ENCODE assay signal across 26 mouse cellular contexts in the genomic region with DNA sequence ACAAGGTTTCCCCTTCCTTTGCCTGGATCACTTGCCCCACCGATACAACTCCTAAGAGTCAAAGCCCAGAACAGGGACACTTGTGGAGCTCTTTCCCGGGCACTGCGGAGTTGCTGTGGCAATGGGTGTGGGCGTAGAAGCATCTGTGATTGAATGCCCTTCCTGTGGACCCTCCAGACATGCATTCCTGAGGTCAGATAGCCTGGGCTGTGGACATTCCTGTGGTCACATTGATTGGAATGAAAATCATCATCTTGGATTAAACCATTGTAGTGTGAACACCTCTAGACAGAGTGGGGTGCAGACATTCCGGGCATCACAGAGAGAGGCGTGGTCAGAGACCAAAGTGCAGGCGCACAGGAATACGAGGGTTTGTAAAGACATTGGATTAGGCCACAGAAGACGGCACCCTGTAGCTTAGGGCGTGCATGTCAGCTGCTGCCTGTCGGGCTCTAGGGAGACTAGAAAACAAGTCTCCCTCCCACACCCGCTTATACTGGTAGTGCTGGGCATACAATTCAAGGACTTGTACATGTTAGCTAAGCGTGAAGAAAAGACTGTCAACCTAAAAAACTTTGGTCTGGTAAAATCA. TPM values are rescaled to one million over a fixed set of nuclear protein-coding genes. Genes with fewer than 3 reads are reported as not detected.
DNase-seq lines count a peak whose midpoint lies in the region; ATAC-seq and TF ChIP-seq lines count a peak whose summit lies in the region.
"Had no signal": no experiment of that assay in that cellular context is flagged by ENCODE, and none has a peak within 500 bp of the region (broad histone marks: within the 10 kb centered on the region; RNA-seq: fewer than 3 reads in every experiment).

No protein-coding gene starts in this region.

- TF ChIP-seq EP300 in lung, postnatal 0 days (IDR thresholded peaks at IDR 0.05): no peak

- no peaks in the 10 kb centered on the region for H3K9me3 ChIP-seq in lung, postnatal 0 days (ENCODE audit: low read length)
- H3K9me3 ChIP-seq in stomach, embryonic 14.5 days (ENCODE audit: control insufficient read depth, low read depth, low read length): no peaks in the 10 kb centered on the region
- H3K9me3 ChIP-seq in midbrain, postnatal 0 days (ENCODE audit: low read length): 0 out of 2 replicates have a peak, but pooled peaks cover 4% of the 10 kb centered on the region
- H3K9me3 ChIP-seq: embryonic facial prominence, embryonic 12.5 days; G1E; limb, embryonic 10.5 days; neural tube, embryonic 15.5 days had no signal

- DNase-seq in lung, postnatal 0 days (ENCODE audit: low spot score): peak; percentile 23
- DNase-seq in lung, postnatal 14 days: no peak
- DNase-seq in ES-CJ7 (ENCODE audit: low read depth, low spot score) (peak; percentile 90), WW6 (ENCODE audit: low read depth, low spot score) (peak; percentile 45)
- no peak for DNase-seq in embryo, embryonic 10 days (ENCODE audit: low spot score)
- no peak for DNase-seq in spleen, postnatal 4 days (ENCODE audit: low spot score in 2 of 2)
- DNase-seq in midbrain, postnatal 0 days (ENCODE audit: low spot score): no peak
- DNase-seq: adrenal gland, adult 8-10 months; cerebellum, adult 11-12 months; cerebellum, postnatal 10 days; gastrocnemius, postnatal 36 days; heart, postnatal 4 days; kidney, adult 8-10 months; kidney, postnatal 10 days; liver; right cerebral cortex, adult 18-20 months; right cerebral cortex, postnatal 4 days had no signal

- H3K27ac ChIP-seq in lung, postnatal 0 days (ENCODE audit: low read length): no peak overlapping the region
- H3K27ac ChIP-seq in stomach, embryonic 14.5 days (ENCODE audit: low read length): no peak overlapping the region
- no peak overlapping the region for H3K27ac ChIP-seq in midbrain, postnatal 0 days (ENCODE audit: low read depth, low read length)
- H3K27ac ChIP-seq: embryonic facial prominence, embryonic 12.5 days; hindbrain, embryonic 14.5 days; limb, embryonic 10.5 days; neural tube, embryonic 15.5 days had no signal

- H3K9ac ChIP-seq in lung, postnatal 0 days (replicated peaks; ENCODE audit: low read depth): no peak overlapping the region
- H3K9ac ChIP-seq in stomach, embryonic 14.5 days (replicated peaks; ENCODE audit: low read depth, low read length): no peak overlapping the region
- H3K9ac ChIP-seq in midbrain, postnatal 0 days (replicated peaks; ENCODE audit: low read length, poor library complexity, severe bottlenecking): no peak overlapping the region
- H3K9ac ChIP-seq: embryonic facial prominence, embryonic 12.5 days; hindbrain, embryonic 14.5 days; neural tube, embryonic 15.5 days had no signal

- H3K4me3 ChIP-seq in lung, postnatal 0 days (ENCODE audit: low read depth, low read length): no peak overlapping the region
- H3K4me3 ChIP-seq in stomach, embryonic 14.5 days (ENCODE audit: low read depth, low read length): no peak overlapping the region
- no peak overlapping the region for H3K4me3 ChIP-seq in midbrain, postnatal 0 days (ENCODE audit: low read depth, low read length)
- H3K4me3 ChIP-seq: embryonic facial prominence, embryonic 12.5 days; limb, embryonic 10.5 days; neural tube, embryonic 15.5 days had no signal

- no peak overlapping the region for H3K4me2 ChIP-seq in lung, postnatal 0 days (replicated peaks; ENCODE audit: low read depth, low read length)
- H3K4me2 ChIP-seq in stomach, embryonic 14.5 days (replicated peaks; ENCODE audit: low read depth, low read length): no peak overlapping the region
- H3K4me2 ChIP-seq in midbrain, postnatal 0 days (ENCODE audit: low read depth, low read length, poor library complexity, severe bottlenecking): no peak overlapping the region
- H3K4me2 ChIP-seq: embryonic facial prominence, embryonic 12.5 days; hindbrain, embryonic 14.5 days; neural tube, embryonic 15.5 days had no signal

- no peak for TF ChIP-seq CTCF in lung, postnatal 0 days (IDR thresholded peaks at IDR 0.05)
- TF ChIP-seq CTCF in midbrain, postnatal 0 days (IDR thresholded peaks at IDR 0.05): no peak

- H3K27me3 ChIP-seq in lung, postnatal 0 days (replicated peaks; ENCODE audit: insufficient read depth, low read length): no peaks in the 10 kb centered on the region
- no peaks in the 10 kb centered on the region for H3K27me3 ChIP-seq in stomach, embryonic 14.5 days (ENCODE audit: control insufficient read depth, insufficient read depth, low read length)
- H3K27me3 ChIP-seq in midbrain, postnatal 0 days (ENCODE audit: insufficient read depth, low read length): no peaks in the 10 kb centered on the region
- H3K27me3 ChIP-seq: embryonic facial prominence, embryonic 12.5 days; neural tube, embryonic 15.5 days had no signal

- peak; percentile 82 for ATAC-seq in lung, postnatal 0 days
- peak; percentile 56; the same call in 1 of the 2 replicates for ATAC-seq in stomach, embryonic 14.5 days (ENCODE audit: insufficient number of reproducible peaks, insufficient read depth, low FRiP score, low read depth)
- no peak for ATAC-seq in midbrain, postnatal 0 days (ENCODE audit: low FRiP score)
- ATAC-seq: forebrain, embryonic 16.5 days; inflammation-experienced regulatory T-cells, adult 6 months; midbrain, embryonic 16.5 days had no signal

- H3K4me1 ChIP-seq in lung, postnatal 0 days (ENCODE audit: insufficient read depth, low read depth, low read length): no peaks in the 10 kb centered on the region
- H3K4me1 ChIP-seq in stomach, embryonic 14.5 days (ENCODE audit: control insufficient read depth, insufficient read depth, low read length): no peaks in the 10 kb centered on the region
- no peaks in the 10 kb centered on the region for H3K4me1 ChIP-seq in midbrain, postnatal 0 days (ENCODE audit: insufficient read depth, low read length)
- H3K4me1 ChIP-seq: embryonic facial prominence, embryonic 12.5 days; limb, embryonic 10.5 days; neural tube, embryonic 15.5 days had no signal

- WGBS in lung, postnatal 0 days: 65% methylated on average over 13 of the region's 13 CpGs
- 72% methylated on average over 13 of the region's 13 CpGs for WGBS in stomach, embryonic 14.5 days
- WGBS in midbrain, postnatal 0 days: 67% methylated on average over 13 of the region's 13 CpGs

- H3K36me3 ChIP-seq in lung, postnatal 0 days (ENCODE audit: insufficient read depth, low read length): no peaks in the 10 kb centered on the region
- no peaks in the 10 kb centered on the region for H3K36me3 ChIP-seq in stomach, embryonic 14.5 days (ENCODE audit: control insufficient read depth, insufficient read depth, low read length)
- no peaks in the 10 kb centered on the region for H3K36me3 ChIP-seq in midbrain, postnatal 0 days (ENCODE audit: insufficient read depth, low read length)
- H3K36me3 ChIP-seq: embryonic facial prominence, embryonic 12.5 days had no signal

RNA-seq across cellular contexts. Expression of a gene that starts 13.3 kb away (rescaled TPM):
- 24.2 and 26.5 TPM in 2 replicates for polyA plus RNA-seq in lung, postnatal 0 days (2015; fragmentation: Nextera tagmentation; extraction: Ambion mirVana)
- polyA plus RNA-seq in stomach, embryonic 14.5 days (2014; fragmentation: Nextera tagmentation; extraction: Ambion mirVana): 41.5 and 47.9 TPM in 2 replicates
- total RNA-seq in midbrain, postnatal 0 days (2014; rRNA removed): 39.6 and 39.9 TPM in 2 replicates
- polyA plus RNA-seq in midbrain, postnatal 0 days (2015; fragmentation: Nextera tagmentation; extraction: Ambion mirVana): 35.4 and 39.9 TPM in 2 replicates

RNA-seq across cellular contexts. Expression of a gene that starts 32.0 kb away (rescaled TPM):
- 88.1 and 90.0 TPM in 2 replicates for polyA plus RNA-seq in lung, postnatal 0 days (2015; fragmentation: Nextera tagmentation; extraction: Ambion mirVana)
- 13.0 and 13.8 TPM in 2 replicates for polyA plus RNA-seq in stomach, embryonic 14.5 days (2014; fragmentation: Nextera tagmentation; extraction: Ambion mirVana)
- total RNA-seq in midbrain, postnatal 0 days (2014; rRNA removed): 14.4 and 22.4 TPM in 2 replicates
- 17.1 and 17.5 TPM in 2 replicates for polyA plus RNA-seq in midbrain, postnatal 0 days (2015; fragmentation: Nextera tagmentation; extraction: Ambion mirVana)
- total RNA-seq: adrenal gland, adult 8-10 months; gastrocnemius, postnatal 36 days had no signal
- polyA plus RNA-seq: inflammation-experienced regulatory T-cells, adult 6 months had no signal

RNA-seq across cellular contexts. Expression of a gene that starts 32.6 kb away (rescaled TPM):
- polyA plus RNA-seq in lung, postnatal 0 days (2015; fragmentation: Nextera tagmentation; extraction: Ambion mirVana): 20.3 and 22.3 TPM in 2 replicates
- polyA plus RNA-seq in stomach, embryonic 14.5 days (2014; fragmentation: Nextera tagmentation; extraction: Ambion mirVana): 14.7 and 16.9 TPM in 2 replicates
- 59.9 and 68.0 TPM in 2 replicates for total RNA-seq in midbrain, postnatal 0 days (2014; rRNA removed)
- 42.3 and 44.4 TPM in 2 replicates for polyA plus RNA-seq in midbrain, postnatal 0 days (2015; fragmentation: Nextera tagmentation; extraction: Ambion mirVana)

RNA-seq across cellular contexts. Expression of a gene that starts 45.6 kb away (rescaled TPM):
- 51.0 and 58.1 TPM in 2 replicates for polyA plus RNA-seq in lung, postnatal 0 days (2015; fragmentation: Nextera tagmentation; extraction: Ambion mirVana)
- polyA plus RNA-seq in stomach, embryonic 14.5 days (2014; fragmentation: Nextera tagmentation; extraction: Ambion mirVana): 38.5 and 41.1 TPM in 2 replicates
- total RNA-seq in midbrain, postnatal 0 days (2014; rRNA removed): 24.7 and 26.6 TPM in 2 replicates
- polyA plus RNA-seq in midbrain, postnatal 0 days (2015; fragmentation: Nextera tagmentation; extraction: Ambion mirVana): 22.9 and 26.9 TPM in 2 replicates

Comparison
In these comparisons a context has a peak if more than half of its experiments do, and no peak if none do; other contexts are left out.
1. DNase-seq: peak in lung, postnatal 0 days (single experiment), ES-CJ7 (single experiment) and WW6 (single experiment); none in lung, postnatal 14 days (single experiment), embryo, embryonic 10 days (single experiment), spleen, postnatal 4 days (0 of 2) and midbrain, postnatal 0 days (single experiment).